Mouse (Mus musculus): ENCODE measurements around the gene Omp. TPM values are rescaled to one million over a fixed set of nuclear protein-coding genes. Genes with fewer than 3 reads are reported as not detected.

The Omp gene
- polyA plus RNA-seq, 1 experiment, result 0.26 TPM

GRCm38 (mm10) chr7:98171141-98172073, 26.1 kb upstream of the Omp start:
- Histone ChIP-seq H3K4me1 (ENCODE audit: control insufficient read depth, insufficient read depth, low read length) (peaks cover 18% of the 10 kb centered on the region), H3K4me3 (replicated peaks; ENCODE audit: extremely low read depth, low read depth, low read length) (no peak overlapping the region)
- TF ChIP-seq CTCF (IDR thresholded peaks at IDR 0.05; ENCODE audit: insufficient read depth, low read length) (no peak), POLR2A (IDR thresholded peaks at IDR 0.05; ENCODE audit: borderline replicate concordance, extremely low read depth, low read depth, low read length) (peak; percentile 21; the same call in 1 of the 2 replicates)
- WGBS, result 39% methylated on average over 6 of the region's 6 CpGs
- no peak for DNase-seq

- 11% methylated on average over 10 of the region's 10 CpGs for WGBS
- H3K4me1 ChIP-seq (ENCODE audit: control insufficient read depth, insufficient read depth, low read length), result peaks cover 39% of the 10 kb centered on the region
- DNase-seq, result no peak
- no peak overlapping the region for H3K4me3 ChIP-seq (replicated peaks; ENCODE audit: extremely low read depth, low read depth, low read length)
- TF ChIP-seq CTCF (IDR thresholded peaks at IDR 0.05; ENCODE audit: insufficient read depth, low read length), result 0 out of 2 replicates have a peak, but pooled peaks have one; percentile 7
- no peak for TF ChIP-seq POLR2A (IDR thresholded peaks at IDR 0.05; ENCODE audit: borderline replicate concordance, extremely low read depth, low read depth, low read length)
Measured at GRCm38 (mm10) chr7:98164999-98165528, 19.8 kb upstream of the Omp start.

- peaks cover 43% of the 10 kb centered on the region for H3K4me1 ChIP-seq (ENCODE audit: control insufficient read depth, insufficient read depth, low read length)
- no peak overlapping the region for H3K4me3 ChIP-seq (replicated peaks; ENCODE audit: extremely low read depth, low read depth, low read length)
- TF ChIP-seq CTCF (IDR thresholded peaks at IDR 0.05; ENCODE audit: insufficient read depth, low read length) (no peak), POLR2A (IDR thresholded peaks at IDR 0.05; ENCODE audit: borderline replicate concordance, extremely low read depth, low read depth, low read length) (no peak)
- WGBS, result 70% methylated on average over 9 of the region's 9 CpGs
- DNase-seq, result no peak
Measured at GRCm38 (mm10) chr7:98164382-98164998, 19.2 kb upstream of the Omp start.

- no peak for DNase-seq
- no peak overlapping the region for H3K4me3 ChIP-seq (replicated peaks; ENCODE audit: extremely low read depth, low read depth, low read length)
- WGBS, result 40% methylated on average over 3 of the region's 3 CpGs
- H3K4me1 ChIP-seq (ENCODE audit: control insufficient read depth, insufficient read depth, low read length), result peaks cover 49% of the 10 kb centered on the region
- TF ChIP-seq CTCF (IDR thresholded peaks at IDR 0.05; ENCODE audit: insufficient read depth, low read length), result no peak
Measured at GRCm38 (mm10) chr7:98163700-98164099, 18.4 kb upstream of the Omp start.

GRCm38 (mm10) chr7:98162239-98162638, 16.9 kb upstream of the Omp start:
- 45% methylated on average over 6 of the region's 6 CpGs for WGBS
- Histone ChIP-seq H3K4me3 (replicated peaks; ENCODE audit: extremely low read depth, low read depth, low read length) (no peak overlapping the region), H3K4me1 (ENCODE audit: control insufficient read depth, insufficient read depth, low read length) (peaks cover 55% of the 10 kb centered on the region)
- no peak for DNase-seq
- TF ChIP-seq POLR2A (IDR thresholded peaks at IDR 0.05; ENCODE audit: borderline replicate concordance, extremely low read depth, low read depth, low read length) (no peak), CTCF (IDR thresholded peaks at IDR 0.05; ENCODE audit: insufficient read depth, low read length) (no peak)

DNA sequence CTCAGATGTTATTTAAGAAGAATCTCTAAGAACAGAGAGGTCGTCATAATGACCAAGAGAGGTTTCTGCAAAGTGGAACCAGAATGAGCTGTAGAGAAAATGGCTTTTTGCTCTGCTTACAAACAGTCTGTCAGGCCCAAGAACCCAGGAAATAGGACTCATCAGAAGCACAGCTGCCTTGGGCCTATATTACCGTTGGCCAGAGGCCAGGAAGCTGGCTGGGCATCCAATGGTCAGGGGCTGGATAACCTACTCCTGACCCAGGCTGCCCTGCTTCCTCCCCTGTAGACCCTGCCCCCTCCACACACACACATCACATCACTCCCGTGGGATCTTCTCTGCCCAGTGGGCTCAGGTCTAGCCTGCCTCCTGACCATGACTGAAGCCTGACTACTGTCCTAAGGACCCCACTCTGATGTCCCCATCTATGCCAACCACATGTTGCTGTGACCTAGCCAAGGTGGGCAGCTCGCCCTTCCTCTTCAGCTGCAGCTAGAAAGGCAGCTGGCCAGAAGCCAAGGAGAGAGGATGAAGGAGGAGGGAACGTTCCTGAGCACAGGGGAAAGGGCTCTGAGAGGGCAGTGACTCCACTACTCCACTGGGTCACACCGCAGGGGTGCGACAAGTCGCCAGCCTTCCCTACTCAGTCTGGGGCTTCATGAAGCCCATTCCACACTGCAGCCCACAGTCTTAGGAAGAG, 14.9 kb upstream of the Omp start:
- WGBS, result 31% methylated on average over 8 of the region's 8 CpGs
- no peak overlapping the region for H3K4me3 ChIP-seq (replicated peaks; ENCODE audit: extremely low read depth, low read depth, low read length)
- TF ChIP-seq POLR2A (IDR thresholded peaks at IDR 0.05; ENCODE audit: borderline replicate concordance, extremely low read depth, low read depth, low read length), result no peak
- no peak for TF ChIP-seq CTCF (IDR thresholded peaks at IDR 0.05; ENCODE audit: insufficient read depth, low read length)
- peaks cover 62% of the 10 kb centered on the region for H3K4me1 ChIP-seq (ENCODE audit: control insufficient read depth, insufficient read depth, low read length)
- no peak for DNase-seq

GRCm38 (mm10) chr7:98158481-98158880, 13.2 kb upstream of the Omp start:
- TF ChIP-seq CTCF (IDR thresholded peaks at IDR 0.05; ENCODE audit: insufficient read depth, low read length) (no peak), POLR2A (IDR thresholded peaks at IDR 0.05; ENCODE audit: borderline replicate concordance, extremely low read depth, low read depth, low read length) (no peak)
- Histone ChIP-seq H3K4me1 (ENCODE audit: control insufficient read depth, insufficient read depth, low read length) (peaks cover 49% of the 10 kb centered on the region), H3K4me3 (replicated peaks; ENCODE audit: extremely low read depth, low read depth, low read length) (no peak overlapping the region)
- WGBS, result 56% methylated on average over 8 of the region's 8 CpGs
- peak; percentile 76 for DNase-seq

DNA sequence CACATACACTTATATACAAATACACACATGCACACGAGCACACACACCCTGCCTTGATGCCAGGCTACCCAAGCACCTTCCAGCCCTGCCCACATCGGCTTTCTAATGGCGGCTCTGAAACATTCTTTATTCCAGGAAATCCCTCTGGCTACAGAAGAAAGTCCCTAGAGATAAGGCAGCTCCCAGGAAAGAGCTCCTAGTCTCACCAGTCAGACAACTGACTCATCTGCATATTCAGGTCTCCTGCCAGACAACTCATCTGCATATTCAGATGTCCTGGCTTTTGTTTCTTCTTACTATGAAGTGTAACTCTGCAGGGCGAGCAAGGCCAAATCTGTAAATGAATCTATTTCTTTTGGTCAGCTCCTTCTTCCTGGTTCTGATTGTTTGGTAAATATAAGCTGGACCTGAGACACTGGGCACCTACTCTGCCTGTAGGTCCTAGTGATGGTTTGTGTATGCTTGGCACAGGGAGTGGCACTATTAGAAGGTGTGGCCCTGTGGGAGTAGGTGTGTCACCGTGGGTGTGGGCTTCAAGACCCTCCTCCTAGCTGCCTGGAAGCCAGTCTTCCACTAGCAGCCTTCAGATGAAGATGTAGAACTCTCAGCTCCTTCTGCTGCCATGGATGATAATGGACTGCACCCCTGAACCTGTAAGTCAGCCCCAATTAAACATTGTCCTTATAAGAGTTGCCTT, 12.5 kb upstream of the Omp start:
- no peak for TF ChIP-seq POLR2A (IDR thresholded peaks at IDR 0.05; ENCODE audit: borderline replicate concordance, extremely low read depth, low read depth, low read length)
- TF ChIP-seq CTCF (IDR thresholded peaks at IDR 0.05; ENCODE audit: insufficient read depth, low read length), result no peak
- WGBS, result 30% methylated on average over 5 of the region's 5 CpGs
- no peak for DNase-seq
- Histone ChIP-seq H3K4me1 (ENCODE audit: control insufficient read depth, insufficient read depth, low read length) (peaks cover 47% of the 10 kb centered on the region), H3K4me3 (replicated peaks; ENCODE audit: extremely low read depth, low read depth, low read length) (no peak overlapping the region)

DNA sequence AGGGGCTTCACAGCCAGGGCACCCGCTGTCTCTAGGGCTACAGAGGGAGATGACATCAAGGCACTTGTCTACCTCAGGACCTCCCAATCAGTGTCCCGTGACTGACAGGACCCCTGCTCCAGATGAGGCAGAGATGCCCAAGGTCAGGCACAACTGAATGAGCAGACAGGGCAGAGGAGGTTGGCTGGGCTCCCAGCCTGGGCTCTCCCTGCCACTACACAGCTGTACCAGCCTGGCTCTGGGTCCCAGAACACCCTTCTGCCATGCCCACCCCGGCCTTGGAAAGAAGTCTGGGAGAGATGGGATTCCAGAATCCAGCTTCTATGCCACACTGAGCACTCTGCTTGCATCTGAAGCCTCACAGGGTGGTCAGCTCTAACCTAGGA, 11.0 kb upstream of the Omp start:
- WGBS, result 41% methylated on average over 3 of the region's 3 CpGs
- H3K4me1 ChIP-seq (ENCODE audit: control insufficient read depth, insufficient read depth, low read length), result peaks cover 34% of the 10 kb centered on the region
- TF ChIP-seq CTCF (IDR thresholded peaks at IDR 0.05; ENCODE audit: insufficient read depth, low read length) (no peak), POLR2A (IDR thresholded peaks at IDR 0.05; ENCODE audit: borderline replicate concordance, extremely low read depth, low read depth, low read length) (no peak)

More for the DNA sequence above, 11.0 kb upstream of the Omp start:
- no peak overlapping the region for H3K4me3 ChIP-seq (replicated peaks; ENCODE audit: extremely low read depth, low read depth, low read length)
- no peak for DNase-seq

Data from lung, adult 2 months (tissue).